Mouse (Mus musculus): ENCODE data around the gene Msmp. TPM values are rescaled to one million over a fixed set of nuclear protein-coding genes. Genes with fewer than 3 reads are reported as not detected.

The Msmp gene
- not detected in 2 replicates for polyA plus RNA-seq (2012)

DNA sequence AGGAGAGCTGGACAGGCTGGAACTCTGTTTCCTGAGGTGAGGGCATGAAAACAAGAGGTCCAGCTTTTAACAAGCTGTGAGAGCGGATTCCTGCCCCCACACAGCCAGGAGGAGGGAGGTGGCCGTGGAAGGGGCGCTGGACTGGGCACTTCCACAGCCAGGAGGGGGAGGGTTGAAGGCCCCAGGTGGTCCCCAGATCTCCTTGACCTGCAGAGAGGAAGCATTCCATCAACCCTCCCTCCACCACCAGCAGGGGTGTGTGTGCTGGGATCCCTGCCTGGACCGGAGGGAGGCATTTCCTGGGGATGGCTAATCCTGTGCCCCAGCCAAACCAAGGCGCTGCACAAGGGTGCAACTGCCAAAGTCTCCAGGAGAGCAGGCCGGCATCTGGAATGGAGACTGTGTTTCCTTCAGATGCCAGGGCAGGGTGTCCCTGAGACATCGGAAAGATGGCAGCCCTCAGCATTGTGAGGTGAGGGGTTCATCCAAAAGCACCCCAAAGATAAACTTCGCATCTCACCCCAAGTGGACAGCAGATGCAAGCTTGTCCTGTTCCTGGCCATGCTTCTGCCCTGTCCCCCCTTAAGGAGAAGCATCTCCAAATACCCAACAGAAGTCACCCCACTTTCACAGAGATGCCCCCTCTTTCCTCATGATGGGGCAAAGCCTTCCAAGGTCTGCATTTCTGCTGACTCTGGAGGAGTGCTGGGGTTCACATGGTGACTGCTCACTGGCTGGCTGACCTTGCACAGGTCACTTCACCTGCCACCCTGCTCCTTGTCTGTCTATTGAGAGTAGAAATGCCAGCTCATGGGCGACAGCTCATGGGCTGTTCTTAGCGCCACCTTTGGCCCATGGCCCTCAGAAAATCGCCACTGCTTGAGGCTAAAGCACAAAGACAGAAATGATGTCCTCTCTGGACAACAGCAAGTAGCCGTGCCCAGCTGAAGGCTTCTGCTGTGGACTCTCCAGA, at the start of gene Msmp:
Gene Msmp, minus strand, starts transcription at position 51 of the 973 bp plus-strand sequence.

DNA sequence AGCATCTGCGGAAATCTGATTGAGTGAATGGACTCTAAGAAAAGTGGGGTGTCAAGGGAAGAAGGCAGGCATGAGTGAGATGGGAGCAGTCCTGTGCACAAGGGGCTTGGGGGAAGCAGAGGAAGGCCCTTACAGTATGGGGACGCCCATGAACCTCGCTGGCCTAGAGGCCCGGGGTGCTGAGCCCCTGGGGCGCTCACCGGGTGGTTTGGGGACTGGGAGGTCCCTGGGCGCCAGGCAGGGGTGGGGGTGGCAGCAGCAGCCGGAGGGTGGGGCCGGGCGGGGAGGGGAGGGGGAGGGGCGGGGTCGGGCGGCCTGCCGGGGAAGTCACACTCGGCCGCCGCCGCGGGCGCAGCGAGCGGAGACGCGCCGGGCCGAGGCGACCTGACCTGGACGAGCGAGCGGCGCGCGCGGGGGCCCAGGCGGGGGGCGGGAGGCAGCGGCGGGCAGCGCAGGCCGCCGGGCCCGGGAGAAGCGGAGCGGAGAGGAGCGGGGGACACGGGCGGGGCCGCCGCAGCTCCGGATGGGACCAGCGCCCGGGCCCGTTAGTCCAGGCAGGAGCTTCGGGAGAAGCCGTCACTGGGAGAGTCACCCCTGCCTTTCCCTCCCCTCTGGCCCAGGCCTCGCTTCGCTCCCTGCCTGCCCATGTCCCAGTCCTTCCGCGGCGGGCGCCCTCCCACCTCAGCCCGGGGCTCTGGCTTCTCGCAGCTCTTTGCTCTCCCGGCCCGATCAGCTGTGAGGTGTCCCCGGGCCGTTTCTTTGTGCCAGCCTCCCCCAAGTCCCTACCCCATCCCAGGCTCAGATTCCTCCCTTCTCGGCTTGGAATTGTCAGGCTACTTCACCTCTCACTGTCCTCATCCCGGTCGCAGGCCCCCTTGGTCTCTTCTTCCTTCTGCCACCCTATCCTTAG, 47.0 kb upstream of the Msmp start, which contains the start of gene Npr2:
Gene Npr2, plus strand, starts transcription at position 890 of the 910 bp plus-strand sequence.

DNA sequence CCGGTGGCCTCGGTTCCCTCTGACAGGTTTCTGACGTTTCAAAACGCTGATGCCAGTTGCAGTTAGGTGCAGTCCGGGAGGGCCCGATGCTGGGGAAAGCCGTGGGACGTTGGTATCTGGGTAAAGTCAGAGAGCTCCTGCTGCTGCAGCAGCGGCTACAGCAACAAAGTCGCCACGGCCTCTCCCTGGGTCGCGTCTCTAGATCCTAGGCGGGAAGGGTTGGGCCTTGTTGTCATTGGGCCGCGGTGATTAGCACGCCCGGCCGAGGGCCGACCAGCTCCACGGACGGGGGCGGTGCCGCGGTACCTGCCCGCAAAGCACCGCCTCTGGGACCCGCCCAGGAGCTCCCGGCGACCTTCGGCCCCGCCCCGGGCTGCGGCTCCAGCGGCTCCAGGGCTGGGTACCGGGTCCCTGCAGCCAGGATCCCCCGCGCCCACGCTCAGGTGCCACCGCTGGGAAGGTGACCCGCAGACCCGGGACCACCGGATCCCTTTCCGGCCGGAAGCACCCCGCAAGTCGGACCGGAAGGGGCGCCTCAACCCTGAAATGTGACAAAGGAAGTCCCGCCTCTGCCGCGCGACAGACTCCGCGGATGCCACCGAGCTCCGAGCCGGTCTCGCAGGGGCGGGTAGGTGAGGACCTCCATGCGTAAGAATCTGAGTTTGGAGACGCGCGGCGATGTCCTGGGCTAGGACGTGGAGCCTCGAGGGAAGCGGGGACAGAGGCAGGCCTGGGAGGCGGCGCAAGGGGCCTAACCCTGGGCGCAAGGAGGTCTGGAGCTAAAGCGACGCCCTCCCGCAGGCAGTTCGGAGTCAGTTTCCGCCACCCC, 5.7 kb downstream of the Msmp start, which contains the start of the genes Rgp1 and Gba2:
Gene Rgp1, plus strand, starts transcription at position 340 of the 829 bp plus-strand sequence.
Gene Gba2, minus strand, starts transcription at position 498 of the 829 bp plus-strand sequence.

DNA sequence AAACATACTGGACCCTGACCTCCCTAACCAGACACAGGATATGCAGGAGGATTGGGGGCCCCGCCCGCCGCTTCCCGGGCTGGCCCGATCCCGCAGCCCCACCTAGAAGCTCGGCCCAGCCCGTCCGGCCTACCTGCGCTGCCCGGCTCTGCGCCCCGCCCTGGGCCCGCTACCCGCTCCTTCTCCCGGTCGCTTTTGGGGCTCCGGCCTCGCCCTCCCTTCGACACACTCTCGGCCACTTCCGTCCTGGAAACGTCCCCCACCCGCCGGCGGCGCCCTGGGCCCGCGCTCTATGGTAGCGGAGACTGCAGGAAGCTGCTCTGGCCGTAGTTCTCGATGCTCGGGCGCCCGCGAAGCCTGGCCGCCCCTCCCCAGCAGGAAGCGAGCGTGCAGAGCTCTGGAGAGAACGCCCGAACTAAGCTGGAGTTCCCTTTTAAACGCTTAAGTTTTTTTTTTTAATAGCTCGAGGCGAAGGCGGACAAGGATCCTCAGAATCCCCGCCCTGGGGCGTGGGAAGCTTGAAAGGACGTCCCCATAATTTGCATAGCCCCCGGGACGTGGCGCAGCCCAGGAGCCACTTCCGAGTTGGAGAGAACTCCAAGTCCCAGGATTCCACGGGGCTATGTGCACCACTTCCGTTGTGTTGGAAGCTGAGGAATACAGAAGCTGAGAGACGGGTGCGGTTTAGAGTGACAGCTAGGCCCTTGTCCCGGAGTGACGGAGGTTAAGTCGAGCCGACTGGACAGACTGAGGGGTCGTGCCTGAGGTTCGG, 22.1 kb downstream of the Msmp start, which contains the start of the genes Creb3 and Tln1:
Gene Creb3, plus strand, starts transcription at position 336 of the 772 bp plus-strand sequence.
Gene Tln1, minus strand, starts transcription at position 695 of the 772 bp plus-strand sequence.

Other genes with a start within 250 kb of the Msmp start
- gene Rusc2, start 202.5 kb downstream of the Msmp start, polyA plus RNA-seq (2012) = 6.3 and 7.3 TPM in 2 replicates
- not detected in 2 replicates for gene Fam166b, start 155.4 kb downstream of the Msmp start, polyA plus RNA-seq (2012)
- 62.0 and 67.6 TPM in 2 replicates for gene Tesk1, start 142.6 kb downstream of the Msmp start, polyA plus RNA-seq (2012)
- 19.2 and 28.2 TPM in 2 replicates for gene Cd72, start 129.9 kb downstream of the Msmp start, polyA plus RNA-seq (2012)
- 0.63 and 1.5 TPM in 2 replicates for gene Sit1, start 100.8 kb downstream of the Msmp start, polyA plus RNA-seq (2012)
- gene Ccdc107, start 91.6 kb downstream of the Msmp start, polyA plus RNA-seq (2012) = 89.2 and 116 TPM in 2 replicates
- gene Arhgef39, start 84.8 kb downstream of the Msmp start, polyA plus RNA-seq (2012) = 24.6 and 38.5 TPM in 2 replicates
- gene Car9, start 77.5 kb downstream of the Msmp start, polyA plus RNA-seq (2012) = 6.6 and 7.2 TPM in 2 replicates
- gene Tpm2, start 60.7 kb downstream of the Msmp start, polyA plus RNA-seq (2012) = 4.0 and 10.1 TPM in 2 replicates
- gene Creb3, start 22.2 kb downstream of the Msmp start, polyA plus RNA-seq (2012) = 2.3 and 3.2 TPM in 2 replicates
- gene Tln1, start 21.8 kb downstream of the Msmp start, polyA plus RNA-seq (2012) = 173 and 201 TPM in 2 replicates
- gene Rgp1, start 5.8 kb downstream of the Msmp start, polyA plus RNA-seq (2012) = 59.2 and 71.3 TPM in 2 replicates
- 11.5 and 13.7 TPM in 2 replicates for gene Gba2, start 5.6 kb downstream of the Msmp start, polyA plus RNA-seq (2012)
- 2.0 and 2.3 TPM in 2 replicates for gene Npr2, start 47.4 kb upstream of the Msmp start, polyA plus RNA-seq (2012)
- gene Spag8, start 69.1 kb upstream of the Msmp start, polyA plus RNA-seq (2012) = 0.26 and 0.36 TPM in 2 replicates
- 44.6 and 61.0 TPM in 2 replicates for gene Hint2, start 72.0 kb upstream of the Msmp start, polyA plus RNA-seq (2012)
- gene Tmem8b, start 84.5 kb upstream of the Msmp start, polyA plus RNA-seq (2012) = 4.2 and 6.7 TPM in 2 replicates
- 0.07 and 0.22 TPM in 2 replicates for gene Fam221b, start 84.7 kb upstream of the Msmp start, polyA plus RNA-seq (2012)
- not detected in 2 replicates for gene Olfr70, start 116.3 kb upstream of the Msmp start, polyA plus RNA-seq (2012)
- not detected in 2 replicates for gene Olfr71, start 125.8 kb upstream of the Msmp start, polyA plus RNA-seq (2012)
- not detected in 2 replicates for gene Hrct1, start 142.7 kb upstream of the Msmp start, polyA plus RNA-seq (2012)
- 0.03 TPM in 1 of 2 replicates, not detected in the other for gene Spaar, start 145.5 kb upstream of the Msmp start, polyA plus RNA-seq (2012)
- not detected in 2 replicates for gene Olfr159, start 186.5 kb upstream of the Msmp start, polyA plus RNA-seq (2012)
- gene Olfr156, start 239.4 kb upstream of the Msmp start, polyA plus RNA-seq (2012) = not detected in 2 replicates